Comparison of ENCODE assay signal across 24 mouse cellular contexts in the genomic region with DNA sequence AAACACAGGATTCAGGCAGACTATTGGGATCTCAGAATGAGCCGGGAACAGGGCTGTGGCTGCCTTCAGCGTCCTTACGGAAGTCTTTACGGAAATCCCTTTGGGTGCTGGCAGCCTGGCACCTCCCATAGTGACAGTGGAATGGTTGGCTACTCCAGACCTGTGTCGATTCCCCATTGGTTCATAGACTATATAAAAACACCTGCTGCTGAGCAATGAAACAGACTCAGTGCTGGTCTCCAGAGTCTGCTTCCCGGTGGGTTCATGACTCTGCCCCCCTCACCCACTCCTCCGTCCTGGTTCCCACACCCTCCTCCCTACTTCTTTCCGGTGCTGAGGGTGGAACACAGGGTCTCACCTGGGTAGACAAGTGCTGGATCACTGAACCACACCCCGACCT.
"Had no signal": no experiment of that assay in that cellular context is flagged by ENCODE, and none has a peak within 500 bp of the region (broad histone marks: within the 10 kb centered on the region; RNA-seq: fewer than 3 reads in every experiment).

No protein-coding gene starts in this region.

- H3K9ac ChIP-seq: heart, embryonic 12.5 days; hindbrain, embryonic 12.5 days; hindbrain, embryonic 14.5 days; intestine, embryonic 15.5 days; limb, embryonic 12.5 days; liver, embryonic 13.5 days; liver, embryonic 15.5 days had no signal

- DNase-seq: gastrocnemius, adult 2 months; gastrocnemius, postnatal 10 days; gastrocnemius, postnatal 25 days; heart, adult 18-20 months; heart, postnatal 10 days; heart, postnatal 4 days; kidney, adult 9 months; liver; liver, embryonic 13.5 days had no signal

- H3K4me1 ChIP-seq: intestine, embryonic 15.5 days; limb, embryonic 10.5 days; limb, embryonic 12.5 days; liver, embryonic 13.5 days; liver, embryonic 15.5 days had no signal

- H3K4me2 ChIP-seq: heart, embryonic 12.5 days; hindbrain, embryonic 12.5 days; hindbrain, embryonic 14.5 days; intestine, embryonic 15.5 days; limb, embryonic 12.5 days; liver, embryonic 11.5 days; liver, embryonic 13.5 days; liver, embryonic 15.5 days had no signal

- H3K27ac ChIP-seq: heart, embryonic 10.5 days; hindbrain, embryonic 10.5 days; hindbrain, embryonic 12.5 days; hindbrain, embryonic 14.5 days; intestine, embryonic 15.5 days; layer of hippocampus, adult 2 months; left cerebral cortex, adult 2 months; limb, embryonic 10.5 days; limb, embryonic 12.5 days; liver, embryonic 13.5 days; liver, embryonic 15.5 days had no signal

- H3K9me3 ChIP-seq: heart, embryonic 10.5 days; heart, embryonic 12.5 days; hindbrain, embryonic 10.5 days; hindbrain, embryonic 12.5 days; intestine, embryonic 15.5 days; limb, embryonic 10.5 days; limb, embryonic 12.5 days; liver, embryonic 13.5 days; liver, embryonic 15.5 days had no signal

- H3K36me3 ChIP-seq: heart, embryonic 10.5 days; heart, embryonic 12.5 days; hindbrain, embryonic 10.5 days; hindbrain, embryonic 12.5 days; intestine, embryonic 15.5 days; limb, embryonic 10.5 days; limb, embryonic 12.5 days; liver, embryonic 13.5 days; liver, embryonic 15.5 days had no signal

- H3K27me3 ChIP-seq: hindbrain, embryonic 12.5 days; intestine, embryonic 15.5 days; limb, embryonic 12.5 days had no signal

- ATAC-seq: hindbrain, embryonic 16.5 days; inflammation-experienced regulatory T-cells, adult 6 months; intestine, embryonic 15.5 days; intestine, postnatal 0 days had no signal

- H3K4me3 ChIP-seq: gastrocnemius, adult 2 months; heart, embryonic 10.5 days; heart, embryonic 12.5 days; hindbrain, embryonic 10.5 days; hindbrain, embryonic 12.5 days; intestine, embryonic 15.5 days; layer of hippocampus, adult 2 months; left cerebral cortex, adult 2 months; limb, embryonic 10.5 days; limb, embryonic 12.5 days; liver, embryonic 13.5 days; liver, embryonic 15.5 days had no signal
